Mouse (Mus musculus) cerebellum, adult 18-20 months (tissue): ENCODE data around the gene Stag3.

Experiments
- DNase-seq, 2 experiments: peaks; one replicate each; pipeline ENCODE4 v3.0.0; 2021

The Stag3 gene

DNA sequence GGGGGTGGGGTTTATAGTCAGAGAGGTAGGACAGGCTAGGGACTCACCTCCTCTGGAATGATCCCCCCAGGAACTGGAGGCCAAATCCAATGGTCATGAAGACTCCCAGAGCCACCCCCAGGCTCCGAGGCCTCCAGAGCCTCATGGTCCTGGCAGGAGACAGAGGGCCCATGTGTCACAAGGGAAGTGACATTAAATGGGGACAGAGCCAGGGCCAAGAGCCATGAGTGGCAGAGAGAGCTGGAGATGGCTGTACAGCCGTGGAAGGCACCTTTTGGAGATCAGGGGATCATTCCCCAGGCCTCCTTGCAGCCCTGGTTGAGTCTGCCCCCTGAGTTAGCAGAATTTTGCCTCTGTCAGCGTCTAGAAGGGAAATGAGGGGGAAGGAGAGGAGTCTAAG lies 8.8 kb upstream of the Stag3 start:
- no peak for DNase-seq

- no peak for DNase-seq
Observed at GRCm38 (mm10) chr5:138272409-138272923, 7.6 kb upstream of the Stag3 start, which contains the start of gene Gal3st4. TSS of gene Gal3st4 (minus strand) at chr5:138272840.

- no peak for DNase-seq
Observed at GRCm38 (mm10) chr5:138274186-138274585, 5.9 kb upstream of the Stag3 start.

DNA sequence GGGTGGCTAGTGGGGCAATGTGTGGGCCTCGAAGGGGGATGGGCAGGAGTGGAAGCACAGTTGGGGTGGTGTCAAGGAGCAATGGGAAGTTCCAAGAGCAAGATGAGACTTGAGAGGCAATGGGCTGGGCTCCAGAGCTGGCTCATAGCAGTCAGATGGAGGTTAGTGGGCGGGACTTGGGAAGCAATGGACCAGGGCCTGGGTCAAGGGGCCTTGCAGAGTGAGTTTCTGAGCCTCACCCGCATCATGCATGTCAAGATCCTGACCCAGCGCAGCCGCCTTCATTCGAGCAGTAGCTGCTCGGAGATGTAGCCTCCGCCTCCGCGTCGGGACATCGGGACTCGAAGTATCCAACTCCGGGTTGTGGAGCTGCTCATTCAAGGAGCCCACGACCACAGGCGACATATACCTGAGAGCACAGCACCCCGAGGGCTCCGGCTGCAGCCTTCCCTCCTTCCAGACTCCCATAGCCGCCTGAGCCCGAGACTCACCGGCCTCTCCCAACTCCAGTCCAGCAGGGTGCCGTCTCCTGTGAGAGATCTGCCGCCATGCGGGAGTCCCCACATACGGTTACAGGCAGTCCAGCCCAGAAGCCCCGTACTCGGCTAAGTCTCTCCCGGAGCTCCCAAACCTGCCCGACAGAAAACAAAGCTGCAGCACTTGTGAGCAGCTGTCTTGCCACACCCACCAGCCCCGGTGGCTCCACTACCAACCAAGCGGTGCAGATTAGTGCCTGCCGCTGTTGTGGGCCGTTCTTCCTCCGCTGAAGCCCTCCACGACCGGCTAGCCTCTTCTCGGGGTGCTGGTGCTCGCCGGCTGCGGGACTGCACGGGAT lies 4.6 kb upstream of the Stag3 start:
- no peak for DNase-seq

GRCm38 (mm10) chr5:138277994-138278393 lies 2.0 kb upstream of the Stag3 start:
- no peak for DNase-seq

DNA sequence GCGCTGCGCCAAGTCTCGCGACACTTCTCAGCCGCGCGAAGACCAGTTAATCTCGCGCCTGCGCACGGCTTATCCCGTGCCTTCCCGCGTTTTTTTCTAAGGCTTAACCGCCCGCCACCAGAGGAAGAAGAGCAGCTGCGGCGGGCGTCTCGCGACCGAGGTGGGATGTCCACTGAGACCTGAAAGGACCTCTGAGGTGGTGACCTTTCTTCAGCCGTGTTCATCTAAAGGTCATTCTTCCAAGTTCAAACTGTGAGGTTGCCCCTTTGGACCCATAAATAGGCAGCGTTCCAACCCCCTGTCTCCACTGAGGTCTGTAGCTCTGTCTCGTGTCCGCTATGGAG lies 357 bp downstream of the Stag3 start:
- DNase-seq, result no peak

DNA sequence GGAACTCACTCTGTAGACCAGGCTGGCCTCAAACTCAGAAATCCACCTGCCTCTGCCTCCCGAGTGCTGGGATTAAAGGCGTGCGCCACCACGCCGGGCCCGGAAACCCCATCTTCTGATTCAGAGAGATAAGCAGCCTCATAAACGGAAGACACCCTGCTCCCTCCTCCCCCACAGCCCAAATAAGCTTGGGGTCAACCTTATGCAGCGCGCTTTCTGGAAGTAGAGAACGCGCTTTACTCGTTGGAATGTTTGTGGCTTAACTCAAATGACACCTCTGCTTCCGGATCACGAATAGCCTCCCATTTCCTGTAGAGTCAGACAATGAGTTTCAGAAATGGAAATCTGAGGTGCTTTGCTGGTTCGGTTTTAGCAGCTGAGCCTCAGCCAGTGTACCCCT lies 789 bp downstream of the Stag3 start:
- no peak for DNase-seq

GRCm38 (mm10) chr5:138281798-138282197 lies 1.8 kb downstream of the Stag3 start:
- DNase-seq, result no peak

- DNase-seq, result no peak
Observed at GRCm38 (mm10) chr5:138283540-138283939, 3.5 kb downstream of the Stag3 start.

- DNase-seq, result no peak
Observed at GRCm38 (mm10) chr5:138287861-138288260, 7.8 kb downstream of the Stag3 start.

DNA sequence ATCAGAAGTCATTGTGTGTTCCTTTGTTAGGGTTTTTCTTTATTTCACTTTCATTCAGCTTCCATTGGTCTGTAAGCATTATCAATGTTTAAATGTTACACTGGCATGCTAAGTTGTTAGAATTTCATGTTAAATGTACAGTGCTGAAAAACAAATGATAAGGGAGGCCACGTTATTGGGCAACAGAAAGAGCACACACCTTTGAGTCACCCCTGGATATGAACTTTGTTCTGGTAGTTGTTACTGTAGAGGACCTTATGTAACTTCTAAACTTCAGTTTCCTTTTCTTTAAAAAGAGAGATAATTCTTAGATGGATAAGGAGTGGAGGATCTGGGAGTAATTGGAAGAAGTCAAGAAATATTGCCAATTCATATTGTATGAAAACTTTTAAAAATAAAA lies 11.6 kb downstream of the Stag3 start:
- no peak for DNase-seq

DNA sequence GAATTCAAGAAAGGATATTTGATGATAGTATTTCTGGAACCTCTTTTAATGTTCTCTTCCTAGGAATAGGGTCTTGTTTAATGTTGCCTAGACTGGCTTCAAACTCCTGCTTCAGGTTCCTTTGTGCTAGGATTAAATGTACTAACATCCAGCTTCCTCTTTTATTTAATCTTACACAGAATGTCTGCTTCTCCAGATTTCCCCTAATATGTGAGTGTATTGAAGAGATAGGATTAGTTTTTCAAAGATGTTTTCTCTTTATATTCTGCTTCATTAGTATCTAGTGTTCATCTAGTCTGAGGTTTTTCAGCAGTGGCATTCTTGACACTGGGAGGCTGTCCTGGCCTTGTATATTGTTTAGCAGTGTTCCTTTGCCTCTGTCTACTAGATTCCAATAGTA lies 14.1 kb downstream of the Stag3 start:
- no peak for DNase-seq

- DNase-seq, result no peak
Observed at GRCm38 (mm10) chr5:138299613-138300012, 19.6 kb downstream of the Stag3 start.

- no peak for DNase-seq
Observed at GRCm38 (mm10) chr5:138312795-138313194, 32.8 kb downstream of the Stag3 start.

- DNase-seq, result no peak
Observed at GRCm38 (mm10) chr5:138341661-138342060, 61.6 kb downstream of the Stag3 start, which contains the start of gene Pvrig. TSS of gene Pvrig (plus strand) at chr5:138341961.

- DNase-seq, result no peak
Observed at GRCm38 (mm10) chr5:138343216-138343615, 63.2 kb downstream of the Stag3 start.
